Mouse (Mus musculus) liver, postnatal 0 days (tissue): ENCODE results near the gene Mrps21.
"Not testable (repeated sequence)": the region's sequence is repeated elsewhere in the genome, so short reads cannot be mapped to it uniquely, and the experiment has no call there.

Experiments used
- CTCF ChIP-seq: sonication (generic); IDR thresholded peaks from 2 replicates; pipeline ENCODE4 v1.5.1; 2016; ENCODE audit warnings: antibody characterized with exemption, low read depth
- EP300 ChIP-seq: IDR thresholded peaks from 2 replicates; pipeline ENCODE4 v1.6.1; 2016; ENCODE audit warnings: antibody characterized with exemption, low read depth, mild to moderate bottlenecking

GRCm38 (mm10) chr3:95857050-95857449, 14.3 kb downstream of the Mrps21 start:
- not testable (repeated sequence) for TF ChIP-seq CTCF, EP300
